Mouse (Mus musculus) CH12.LX (cell line): ENCODE results near the gene Fbxw11. TPM values are rescaled to one million over a fixed set of nuclear protein-coding genes. Genes with fewer than 3 reads are reported as not detected.

ENCODE experiments used
- DNase-seq: peaks from one replicate; pipeline ENCODE4 v3.0.0-alpha.2; 2013; ENCODE audit errors: extremely low read depth
- H3K27ac ChIP-seq: 2 replicates; pipeline ENCODE4 v1.5.1; 2012; ENCODE audit warnings: low read depth, mild to moderate bottlenecking, control low read depth, moderate library complexity; ENCODE audit not compliant: insufficient read depth
- H3K27me3 ChIP-seq: replicated peaks from 2 replicates; pipeline ENCODE3; 2012; ENCODE audit warnings: inconsistent platforms
- H3K36me3 ChIP-seq, 2 experiments: replicated peaks in 1 of 2; 2 replicates each; pipeline versions ENCODE3 to v1.6.1; 2012; ENCODE audit warnings: inconsistent platforms in 1 of 2, low read length in 1 of 2, mild to moderate bottlenecking in 1 of 2, mixed read lengths in 1 of 2, moderate library complexity in 1 of 2; ENCODE audit not compliant: control insufficient read depth in 1 of 2, insufficient read depth in 1 of 2
- H3K4me1 ChIP-seq, 2 experiments: 2 replicates each; pipeline ENCODE4 v1.6.1; 2012; ENCODE audit warnings: inconsistent platforms in 1 of 2, moderate library complexity in 1 of 2; ENCODE audit not compliant: insufficient read depth in 2 of 2, control insufficient read depth in 1 of 2
- H3K4me2 ChIP-seq: 2 replicates; pipeline ENCODE4 v1.6.1; 2012; ENCODE audit warnings: low read depth, mild to moderate bottlenecking, control low read depth; ENCODE audit not compliant: poor library complexity, insufficient read depth, severe bottlenecking
- H3K4me3 ChIP-seq, 3 experiments: fragments of 150-350 bp in 1 of 3; sonication (generic) in 1 of 3; replicated peaks in 1 of 3; 2 replicates each; pipeline versions ENCODE3 to v1.5.1; 2011 to 2012; ENCODE audit warnings: low read depth in 2 of 3, low read length in 2 of 3, mild to moderate bottlenecking in 2 of 3, moderate library complexity in 2 of 3, control low read depth in 1 of 3, improper control_type of control experiment in 1 of 3, inconsistent platforms in 1 of 3, mixed read lengths in 1 of 3; ENCODE audit not compliant: poor library complexity in 1 of 3
- H3K79me2 ChIP-seq: replicated peaks from 2 replicates; pipeline ENCODE4 v1.6.1; 2012; ENCODE audit warnings: mild to moderate bottlenecking, moderate library complexity; ENCODE audit not compliant: control insufficient read depth, poor library complexity, insufficient read depth, severe bottlenecking; ENCODE audit errors: extremely low read depth
- H3K9ac ChIP-seq: 2 replicates; pipeline ENCODE4 v1.6.1; 2012; ENCODE audit warnings: low read depth, mild to moderate bottlenecking, control low read depth, moderate library complexity; ENCODE audit not compliant: insufficient read depth
- H3K9me3 ChIP-seq: replicated peaks from 2 replicates; pipeline ENCODE3; 2012; ENCODE audit warnings: low read length, inconsistent platforms, mixed read lengths
- CHD2 ChIP-seq: IDR thresholded peaks from 2 replicates; pipeline ENCODE4 v1.6.1; 2011; ENCODE audit warnings: low read length, improper control_type of control experiment
- CTCF ChIP-seq, 2 experiments: IDR thresholded peaks in 1 of 2; conservative IDR thresholded peaks in 1 of 2; 2 replicates each; pipeline ENCODE4 v1.5.1; 2011 to 2012; ENCODE audit warnings: low read depth in 2 of 2, low read length in 2 of 2, improper control_type of control experiment in 1 of 2, inconsistent platforms in 1 of 2, mild to moderate bottlenecking in 1 of 2, moderate library complexity in 1 of 2
- E2F4 ChIP-seq: IDR thresholded peaks from 2 replicates; pipeline ENCODE4 v1.6.1; 2011; ENCODE audit warnings: low read depth, low read length, improper control_type of control experiment; ENCODE audit not compliant: insufficient replicate concordance
- EP300 ChIP-seq: IDR thresholded peaks from 2 replicates; pipeline ENCODE4 v1.6.1; 2011; ENCODE audit warnings: low read length, improper control_type of control experiment
- ETS1 ChIP-seq: conservative IDR thresholded peaks from 2 replicates; pipeline ENCODE4 v1.6.1; 2012; ENCODE audit warnings: low read depth, mild to moderate bottlenecking, inconsistent platforms, low read length, improper control_type of control experiment, moderate library complexity
- GABPA ChIP-seq: IDR thresholded peaks from 2 replicates; pipeline ENCODE4 v1.6.1; 2012; ENCODE audit warnings: low read depth, low read length, improper control_type of control experiment, inconsistent platforms; ENCODE audit not compliant: insufficient replicate concordance
- IRF4 ChIP-seq: IDR thresholded peaks from 2 replicates; pipeline ENCODE4 v1.6.1; 2014; ENCODE audit warnings: low read depth, mild to moderate bottlenecking, inconsistent platforms, low read length, improper control_type of control experiment
- JUN ChIP-seq: IDR thresholded peaks from 2 replicates; pipeline ENCODE4 v1.6.1; 2011; ENCODE audit warnings: low read depth, mild to moderate bottlenecking, low read length, improper control_type of control experiment, moderate library complexity; ENCODE audit not compliant: insufficient read depth
- MAX ChIP-seq: IDR thresholded peaks from 2 replicates; pipeline ENCODE4 v1.6.1; 2011; ENCODE audit warnings: low read length, improper control_type of control experiment
- MAZ ChIP-seq: IDR thresholded peaks from 2 replicates; pipeline ENCODE4 v1.6.1; 2012; ENCODE audit warnings: low read depth, mild to moderate bottlenecking, inconsistent platforms, low read length, improper control_type of control experiment, moderate library complexity
- MEF2A ChIP-seq: IDR thresholded peaks from 2 replicates; pipeline ENCODE4 v1.6.1; 2014; ENCODE audit warnings: low read depth, mild to moderate bottlenecking, inconsistent platforms, low read length, improper control_type of control experiment, borderline replicate concordance
- MYC ChIP-seq: IDR thresholded peaks from 2 replicates; pipeline ENCODE4 v1.6.1; 2011; ENCODE audit warnings: low read depth, mild to moderate bottlenecking, improper control_type of control experiment, low read length
- NELFE ChIP-seq: IDR thresholded peaks from 2 replicates; pipeline ENCODE4 v1.6.1; 2011; ENCODE audit warnings: low read depth, low read length, improper control_type of control experiment
- NRF1 ChIP-seq: IDR thresholded peaks from 2 replicates; pipeline ENCODE4 v1.6.1; 2014; ENCODE audit warnings: low read depth, mild to moderate bottlenecking, inconsistent platforms, low read length, improper control_type of control experiment, moderate library complexity
- PAX5 ChIP-seq: IDR thresholded peaks from 2 replicates; pipeline ENCODE4 v1.6.1; 2012; ENCODE audit warnings: low read length, inconsistent platforms, mixed read lengths
- POLR2A ChIP-seq: IDR thresholded peaks from 2 replicates; pipeline ENCODE4 v1.6.1; 2011; ENCODE audit warnings: low read depth, mild to moderate bottlenecking, improper control_type of control experiment, low read length
- POLR2AphosphoS2 ChIP-seq: IDR thresholded peaks from 2 replicates; pipeline ENCODE4 v1.6.1; 2011; ENCODE audit warnings: low read depth, low read length, improper control_type of control experiment
- RAD21 ChIP-seq: IDR thresholded peaks from 2 replicates; pipeline ENCODE4 v1.6.1; 2011; ENCODE audit warnings: low read depth, mild to moderate bottlenecking, low read length, improper control_type of control experiment, moderate library complexity
- SIN3A ChIP-seq: IDR thresholded peaks from 2 replicates; pipeline ENCODE4 v1.6.1; 2012; ENCODE audit warnings: low read length, improper control_type of control experiment, inconsistent platforms
- UBTF ChIP-seq: IDR thresholded peaks from 2 replicates; pipeline ENCODE4 v1.6.1; 2012; ENCODE audit warnings: low read depth, mild to moderate bottlenecking, inconsistent platforms, low read length, improper control_type of control experiment, moderate library complexity
- USF1 ChIP-seq: IDR thresholded peaks from 2 replicates; pipeline ENCODE4 v1.6.1; 2014; ENCODE audit warnings: low read depth, mild to moderate bottlenecking, inconsistent platforms, low read length, improper control_type of control experiment
- USF2 ChIP-seq: conservative IDR thresholded peaks from 2 replicates; pipeline ENCODE4 v1.6.1; 2011; ENCODE audit warnings: low read depth, low read length, improper control_type of control experiment
- ZC3H11A ChIP-seq: IDR thresholded peaks from 2 replicates; pipeline ENCODE4 v1.6.1; 2012; ENCODE audit warnings: low read depth, mild to moderate bottlenecking, inconsistent platforms, low read length, improper control_type of control experiment
- ZKSCAN1 ChIP-seq: IDR thresholded peaks from 2 replicates; pipeline ENCODE4 v1.6.1; 2012; ENCODE audit warnings: low read depth, inconsistent platforms, low read length, improper control_type of control experiment, borderline replicate concordance
- ZMIZ1 ChIP-seq: IDR thresholded peaks from 2 replicates; pipeline ENCODE4 v1.6.1; 2012; ENCODE audit warnings: low read depth, mild to moderate bottlenecking, inconsistent platforms, low read length, improper control_type of control experiment
- ZNF384 ChIP-seq: IDR thresholded peaks from 2 replicates; pipeline ENCODE4 v1.6.1; 2012; ENCODE audit warnings: low read depth, low read length, improper control_type of control experiment, inconsistent platforms
- dilution Hi-C: fragments of 300-500 bp; cut with MboI; formaldehyde crosslinking; loops from 2 replicates; pipeline ENCODE4 v1.14.3; 2020; ENCODE audit warnings: low sequenced_read_pairs; ENCODE audit not compliant: extremely low pct_unique_long_range_greater_than_20kb, extremely low pct_ligation_motif_present
- in situ Hi-C: fragments of 300-500 bp; cut with MboI; formaldehyde crosslinking; loops from 3 replicates; pipeline ENCODE4 v1.14.3; 2019; ENCODE audit warnings: low sequenced_read_pairs, low pct_ligation_motif_present, low pct_unique_long_range_greater_than_20kb, mixed read lengths
- polyA plus RNA-seq: library from polyadenylated mRNA; unstranded; fragments of >175 nt; gene quantifications from 2 replicates; pipeline ENCODE4 v1.2.1, GENCODE M21; 2012; ENCODE audit warnings: low read depth; ENCODE audit not compliant: insufficient read length
- total RNA-seq, 2 experiments: library from RNA; depleted of rRNA; stranded (reverse); fragments of 300-350 nt in 1 of 2; fragments of >200 nt in 1 of 2; gene quantifications; 2 replicates each; pipeline ENCODE4 v1.2.3; 2012 to 2014

Gene Fbxw11
- total and polyA plus RNA-seq, 3 experiments = 54.5 to 85.0 (median 58.5) TPM

DNA sequence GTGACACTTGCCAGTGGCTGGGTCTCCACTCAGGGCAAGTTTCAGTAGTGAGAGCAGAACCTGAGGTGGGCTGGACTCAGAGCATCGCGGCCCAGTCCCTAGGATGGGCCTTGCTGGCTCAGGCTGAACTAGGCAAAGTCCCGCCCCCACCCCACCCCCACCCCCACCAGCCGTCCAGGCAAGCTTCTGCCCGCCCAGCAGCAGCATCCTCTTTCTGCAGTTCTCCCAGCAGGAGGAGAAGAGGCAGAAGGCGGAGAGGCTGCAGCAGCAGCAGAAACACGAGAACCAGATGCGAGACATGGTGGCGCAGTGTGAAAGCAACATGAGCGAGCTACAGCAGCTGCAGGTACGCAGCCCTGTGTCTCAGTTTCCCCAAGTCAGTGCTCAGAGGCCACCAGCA lies 27.0 kb upstream of the Fbxw11 start:
- dilution Hi-C loops = no loop called here
- Histone ChIP-seq H3K36me3 (peaks cover 55 to 87% of the 10 kb centered on the region in 2 experiments), H3K9ac (no peak overlapping the region), H3K4me2 (no peak overlapping the region), H3K4me1 (peaks cover 7 to 26% of the 10 kb centered on the region in 2 experiments), H3K4me3 (no peak overlapping the region), H3K27ac (no peak overlapping the region), H3K79me2 (no peaks in the 10 kb centered on the region), H3K27me3 (no peaks in the 10 kb centered on the region), H3K9me3 (no peaks in the 10 kb centered on the region)
- in situ Hi-C loops = loop anchor here (25.0 kb wide), 1 partner anchor 522 kb away; the partner anchor contains the start of gene Fgf18
- DNase-seq = no peak
- TF ChIP-seq ZMIZ1 = no peak
- no peak for TF ChIP-seq ZNF384
- TF ChIP-seq UBTF = no peak
- no peak for TF ChIP-seq E2F4
- TF ChIP-seq NRF1 = no peak
- no peak for TF ChIP-seq JUN
- TF ChIP-seq ETS1 = no peak
- TF ChIP-seq IRF4 = no peak
- no peak for TF ChIP-seq USF1
- no peak for TF ChIP-seq PAX5
- TF ChIP-seq SIN3A = no peak

DNA sequence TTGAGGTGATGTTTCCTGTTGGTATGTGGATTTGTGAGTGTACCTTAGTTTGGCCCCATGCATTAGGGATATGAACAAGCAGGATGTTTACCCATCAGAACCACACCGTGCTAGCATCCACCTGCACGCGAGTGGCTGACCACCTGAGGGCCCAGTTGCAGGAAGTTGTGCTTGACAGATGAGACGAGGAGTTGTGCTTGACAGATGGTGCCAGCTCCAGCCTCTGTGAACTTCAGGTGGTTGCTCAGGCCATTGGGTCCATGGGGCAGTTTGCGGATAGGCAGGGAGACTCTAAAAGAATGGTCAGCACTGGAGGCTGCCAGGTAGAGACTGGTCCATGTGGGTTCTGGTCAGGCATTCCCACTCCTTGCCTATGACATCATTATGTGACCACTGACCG lies 26.4 kb upstream of the Fbxw11 start:
- H3K9me3 ChIP-seq = no peaks in the 10 kb centered on the region
- in situ Hi-C loops = loop anchor here (25.0 kb wide), 1 partner anchor 521 kb away; the partner anchor contains the start of gene Fgf18

More for the DNA sequence above, 26.4 kb upstream of the Fbxw11 start:
- no peak for TF ChIP-seq E2F4
- no peak for TF ChIP-seq EP300
- TF ChIP-seq ZC3H11A = no peak
- no peak for TF ChIP-seq CHD2
- TF ChIP-seq NRF1 = no peak
- TF ChIP-seq ZMIZ1 = no peak
- no peak for TF ChIP-seq JUN
- no peak for TF ChIP-seq POLR2A
- no peak for TF ChIP-seq RAD21
- TF ChIP-seq MAX = no peak
- TF ChIP-seq USF1 = no peak
- TF ChIP-seq MEF2A = no peak
- no peak for TF ChIP-seq CTCF (conservative IDR thresholded peaks at IDR 0.05 in 1 of 2, IDR thresholded peaks at IDR 0.05 in 1 of 2; ENCODE audit: low read depth in 2 of 2, low read length in 2 of 2)
- TF ChIP-seq POLR2AphosphoS2 = no peak
- TF ChIP-seq USF2 = no peak
- TF ChIP-seq MAZ = no peak
- TF ChIP-seq MYC = no peak
- TF ChIP-seq NELFE = no peak
- TF ChIP-seq GABPA = no peak
- TF ChIP-seq ZKSCAN1 = no peak
- no peak overlapping the region for H3K4me2 ChIP-seq
- H3K27ac ChIP-seq = no peak overlapping the region
- H3K4me3 ChIP-seq = no peak overlapping the region
- dilution Hi-C loops = no loop called here
- no peaks in the 10 kb centered on the region for H3K79me2 ChIP-seq
- DNase-seq = no peak
- H3K9ac ChIP-seq = no peak overlapping the region
- H3K4me1 ChIP-seq = peaks cover 7 to 26% of the 10 kb centered on the region in 2 experiments
- H3K27me3 ChIP-seq = no peaks in the 10 kb centered on the region
- H3K36me3 ChIP-seq = peaks cover 53 to 87% of the 10 kb centered on the region in 2 experiments
